Mouse (Mus musculus) MEL (cell line): ENCODE results near the gene Gm45234. TPM values are rescaled to one million over a fixed set of nuclear protein-coding genes. Genes with fewer than 3 reads are reported as not detected.

Experiments
- DNase-seq: peaks from one replicate; pipeline ENCODE4 v3.0.0; 2011; ENCODE audit warnings: low read depth, low spot score
- H3K27ac ChIP-seq: 2 replicates; pipeline ENCODE4 v1.5.1; 2012; ENCODE audit warnings: low read depth, mild to moderate bottlenecking, control low read depth, low read length, moderate library complexity; ENCODE audit not compliant: control insufficient read depth
- H3K27me3 ChIP-seq, 2 experiments: fragments of 150-350 bp in 1 of 2; sonication (generic) in 1 of 2; 2 replicates each; pipeline ENCODE4 v1.6.1; 2012; ENCODE audit warnings: low read length in 2 of 2, mild to moderate bottlenecking in 2 of 2, improper control_type of control experiment in 1 of 2, moderate library complexity in 1 of 2; ENCODE audit not compliant: insufficient read depth in 2 of 2, control insufficient read depth in 1 of 2
- H3K36me3 ChIP-seq, 2 experiments: 2 replicates each; pipeline ENCODE4 v1.6.1; 2012 to 2014; ENCODE audit warnings: low read length in 2 of 2, improper control_type of control experiment in 1 of 2, inconsistent platforms in 1 of 2, mild to moderate bottlenecking in 1 of 2; ENCODE audit not compliant: insufficient read depth in 2 of 2, control insufficient read depth in 1 of 2
- H3K4me1 ChIP-seq, 2 experiments: fragments of 150-350 bp in 1 of 2; sonication (generic) in 1 of 2; 2 replicates each; pipeline ENCODE4 v1.6.1; 2012; ENCODE audit warnings: low read length in 2 of 2, improper control_type of control experiment in 1 of 2, mild to moderate bottlenecking in 1 of 2; ENCODE audit not compliant: insufficient read depth in 2 of 2, control insufficient read depth in 1 of 2
- H3K4me3 ChIP-seq, 2 experiments: fragments of 150-350 bp in 1 of 2; sonication (generic) in 1 of 2; 2 replicates each; pipeline ENCODE4 v1.5.1; 2012; ENCODE audit warnings: low read depth in 2 of 2, low read length in 2 of 2, mild to moderate bottlenecking in 2 of 2, moderate library complexity in 2 of 2, control low read depth in 1 of 2, improper control_type of control experiment in 1 of 2; ENCODE audit not compliant: control insufficient read depth in 1 of 2, insufficient read depth in 1 of 2
- H3K79me2 ChIP-seq: 2 replicates; pipeline ENCODE4 v1.6.1; 2012; ENCODE audit warnings: mild to moderate bottlenecking, low read length, moderate library complexity; ENCODE audit not compliant: control insufficient read depth, poor library complexity, insufficient read depth
- H3K9ac ChIP-seq: 2 replicates; pipeline ENCODE4 v1.6.1; 2012; ENCODE audit warnings: low read depth, mild to moderate bottlenecking, control low read depth, low read length, moderate library complexity; ENCODE audit not compliant: control insufficient read depth, poor library complexity, severe bottlenecking
- H3K9me3 ChIP-seq: fragments of 150-350 bp; sonication (generic); replicated peaks from 2 replicates; pipeline ENCODE4 v1.6.1; 2012; ENCODE audit warnings: mild to moderate bottlenecking, low read length, improper control_type of control experiment, moderate library complexity; ENCODE audit not compliant: insufficient read depth
- BHLHE40 ChIP-seq: IDR thresholded peaks from 2 replicates; pipeline ENCODE4 v1.6.1; 2012; ENCODE audit warnings: low read depth, mild to moderate bottlenecking, inconsistent platforms, low read length, improper control_type of control experiment, borderline replicate concordance
- CHD1 ChIP-seq: IDR thresholded peaks from 2 replicates; pipeline ENCODE4 v1.6.1; 2012; ENCODE audit warnings: low read depth, mild to moderate bottlenecking, inconsistent platforms, low read length, improper control_type of control experiment
- CHD2 ChIP-seq: IDR thresholded peaks from 2 replicates; pipeline ENCODE4 v1.6.1; 2011; ENCODE audit warnings: low read length, improper control_type of control experiment
- CTCF ChIP-seq, 3 experiments: IDR thresholded peaks in 2 of 3; conservative IDR thresholded peaks in 1 of 3; 2 replicates each; pipeline ENCODE4 v1.5.1; 2011 to 2012; ENCODE audit warnings: low read length in 3 of 3, low read depth in 2 of 3, mild to moderate bottlenecking in 2 of 3, improper control_type of control experiment in 1 of 3, inconsistent platforms in 1 of 3, mixed read lengths in 1 of 3, moderate library complexity in 1 of 3; ENCODE audit not compliant: control insufficient read depth in 1 of 3, insufficient read depth in 1 of 3, poor library complexity in 1 of 3, severe bottlenecking in 1 of 3
- ELF1 ChIP-seq: IDR thresholded peaks from 2 replicates; pipeline ENCODE4 v1.6.1; 2014; ENCODE audit warnings: low read depth, mild to moderate bottlenecking, inconsistent platforms, low read length, improper control_type of control experiment, moderate library complexity
- ETS1 ChIP-seq: IDR thresholded peaks from 2 replicates; pipeline ENCODE4 v1.6.1; 2012; ENCODE audit warnings: low read depth, mild to moderate bottlenecking, inconsistent platforms, low read length, improper control_type of control experiment, moderate library complexity
- GABPA ChIP-seq: IDR thresholded peaks from 2 replicates; pipeline ENCODE4 v1.6.1; 2012; ENCODE audit warnings: low read depth, mild to moderate bottlenecking, inconsistent platforms, low read length, improper control_type of control experiment, moderate library complexity
- GATA1 ChIP-seq: IDR thresholded peaks from 2 replicates; pipeline ENCODE4 v1.6.1; 2011; ENCODE audit warnings: low read depth, low read length, improper control_type of control experiment
- HCFC1 ChIP-seq: IDR thresholded peaks from 2 replicates; pipeline ENCODE4 v1.6.1; 2012; ENCODE audit warnings: low read depth, mild to moderate bottlenecking, inconsistent platforms, low read length, improper control_type of control experiment, moderate library complexity
- MAFK ChIP-seq: IDR thresholded peaks from 2 replicates; pipeline ENCODE4 v1.6.1; 2011; ENCODE audit warnings: low read depth, mild to moderate bottlenecking, low read length, improper control_type of control experiment, borderline replicate concordance
- MAX ChIP-seq: IDR thresholded peaks from 2 replicates; pipeline ENCODE4 v1.6.1; 2011; ENCODE audit warnings: low read length, improper control_type of control experiment
- MAZ ChIP-seq: IDR thresholded peaks from 2 replicates; pipeline ENCODE4 v1.6.1; 2012; ENCODE audit warnings: low read depth, mild to moderate bottlenecking, inconsistent platforms, low read length, improper control_type of control experiment
- MEF2A ChIP-seq: IDR thresholded peaks from 2 replicates; pipeline ENCODE4 v1.6.1; 2014; ENCODE audit warnings: low read depth, mild to moderate bottlenecking, inconsistent platforms, low read length, improper control_type of control experiment; ENCODE audit not compliant: poor library complexity, insufficient replicate concordance, severe bottlenecking; ENCODE audit errors: extremely low read depth
- MXI1 ChIP-seq: IDR thresholded peaks from 2 replicates; pipeline ENCODE4 v1.6.1; 2011; ENCODE audit warnings: mild to moderate bottlenecking, low read depth, low read length, improper control_type of control experiment
- MYC ChIP-seq: IDR thresholded peaks from 2 replicates; pipeline ENCODE4 v1.6.1; 2011; ENCODE audit warnings: low read depth, mild to moderate bottlenecking, low read length, improper control_type of control experiment, moderate library complexity
- NRF1 ChIP-seq: IDR thresholded peaks from 2 replicates; pipeline ENCODE4 v1.6.1; 2014; ENCODE audit warnings: low read depth, mild to moderate bottlenecking, inconsistent platforms, low read length, improper control_type of control experiment, moderate library complexity; ENCODE audit not compliant: poor library complexity, insufficient read depth, severe bottlenecking
- POLR2A ChIP-seq, 2 experiments: IDR thresholded peaks; 2 replicates each; pipeline ENCODE4 v1.6.1; 2011 to 2012; ENCODE audit warnings: low read length in 2 of 2, mild to moderate bottlenecking in 2 of 2, control low read depth in 1 of 2, improper control_type of control experiment in 1 of 2, low read depth in 1 of 2, moderate library complexity in 1 of 2; ENCODE audit not compliant: control insufficient read depth in 1 of 2, insufficient read depth in 1 of 2, poor library complexity in 1 of 2
- POLR2AphosphoS2 ChIP-seq: IDR thresholded peaks from 2 replicates; pipeline ENCODE4 v1.6.1; 2011; ENCODE audit warnings: low read length, improper control_type of control experiment
- SIN3A ChIP-seq: IDR thresholded peaks from 2 replicates; pipeline ENCODE4 v1.6.1; 2012; ENCODE audit warnings: low read length, improper control_type of control experiment, inconsistent platforms
- TBP ChIP-seq: IDR thresholded peaks from 2 replicates; pipeline ENCODE4 v1.8.0; 2011; ENCODE audit warnings: low read depth, low read length, improper control_type of control experiment
- TCF12 ChIP-seq: IDR thresholded peaks from 2 replicates; pipeline ENCODE4 v1.6.1; 2014; ENCODE audit warnings: low read depth, mild to moderate bottlenecking, inconsistent platforms, low read length, improper control_type of control experiment, moderate library complexity
- USF1 ChIP-seq: IDR thresholded peaks from 2 replicates; pipeline ENCODE4 v1.6.1; 2014; ENCODE audit warnings: low read depth, mild to moderate bottlenecking, inconsistent platforms, low read length, improper control_type of control experiment, moderate library complexity
- USF2 ChIP-seq, 2 experiments: IDR thresholded peaks; 2 replicates each; pipeline ENCODE4 v1.6.1; 2011 to 2012; ENCODE audit warnings: improper control_type of control experiment in 2 of 2, low read length in 2 of 2, borderline replicate concordance in 1 of 2, inconsistent platforms in 1 of 2, low read depth in 1 of 2, mild to moderate bottlenecking in 1 of 2; ENCODE audit not compliant: insufficient read depth in 1 of 2
- ZMIZ1 ChIP-seq: IDR thresholded peaks from 2 replicates; pipeline ENCODE4 v1.6.1; 2012; ENCODE audit warnings: low read depth, mild to moderate bottlenecking, inconsistent platforms, low read length, improper control_type of control experiment, moderate library complexity
- ZNF384 ChIP-seq: IDR thresholded peaks from 2 replicates; pipeline ENCODE4 v1.6.1; 2012; ENCODE audit warnings: low read depth, mild to moderate bottlenecking, inconsistent platforms, low read length, improper control_type of control experiment
- polyA plus RNA-seq, 2 experiments: library from polyadenylated mRNA; stranded (reverse) in 1 of 2; unstranded in 1 of 2; fragments of >175 nt in 1 of 2; fragments of >200 nt in 1 of 2; gene quantifications; 2 replicates each; pipeline versions ENCODE4 v1.2.1 to v1.2.4; 2012; ENCODE audit warnings: low replicate concordance in 2 of 2, low read depth in 1 of 2; ENCODE audit not compliant: insufficient read length in 2 of 2, insufficient read depth in 1 of 2, missing spikeins in 1 of 2
- total RNA-seq: library from RNA; depleted of rRNA; stranded (reverse); fragments of 300-350 nt; gene quantifications from 2 replicates; pipeline ENCODE4 v1.2.3, GENCODE M21; 2012

Gene Gm45234
- total and polyA plus RNA-seq, 3 experiments: 0.15 TPM; not detected in 2

DNA sequence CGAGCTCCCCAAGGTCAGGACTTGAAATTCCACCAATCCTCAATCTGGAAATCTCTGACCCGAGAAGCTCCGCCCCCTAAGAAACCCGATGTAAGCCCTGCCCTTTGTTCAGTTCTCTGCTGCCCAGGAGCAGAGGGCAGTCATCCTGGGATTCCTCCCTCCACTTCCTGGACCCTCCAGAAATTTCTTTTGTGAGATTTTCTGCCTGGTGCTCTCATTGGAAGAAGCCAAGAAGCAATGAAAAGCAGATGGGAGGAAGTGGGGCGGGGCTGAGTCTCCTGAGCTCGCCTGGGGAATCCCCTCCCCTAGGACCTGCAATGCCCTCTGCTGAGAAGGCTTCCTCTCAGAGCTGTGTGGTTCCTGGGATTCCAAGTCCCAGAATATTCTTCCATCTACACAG, 26.6 kb upstream of the Gm45234 start:
- no peak for TF ChIP-seq GATA1
- no peak for TF ChIP-seq CTCF (IDR thresholded peaks at IDR 0.05 in 2 of 3, conservative IDR thresholded peaks at IDR 0.05 in 1 of 3; ENCODE audit: control insufficient read depth in 1 of 3, insufficient read depth in 1 of 3, low read depth in 2 of 3, low read length in 3 of 3, poor library complexity in 1 of 3, severe bottlenecking in 1 of 3)
- no peak for TF ChIP-seq USF2 (IDR thresholded peaks at IDR 0.05; ENCODE audit: borderline replicate concordance in 1 of 2, insufficient read depth in 1 of 2, low read depth in 1 of 2, low read length in 2 of 2)
- no peak for TF ChIP-seq CHD1
- TF ChIP-seq MYC: no peak
- no peak for TF ChIP-seq MEF2A
- no peak for TF ChIP-seq ZMIZ1
- no peak for TF ChIP-seq MAFK
- no peak for TF ChIP-seq POLR2AphosphoS2
- TF ChIP-seq HCFC1: no peak
- Histone ChIP-seq H3K4me3 (peak overlapping the region; percentile 45 to 52), H3K9ac (no peak overlapping the region), H3K79me2 (no peaks in the 10 kb centered on the region), H3K27ac (no peak overlapping the region), H3K36me3 (no peaks in the 10 kb centered on the region; a peak in 1 of 4 replicates), H3K27me3 (peaks cover 3 to 5% of the 10 kb centered on the region in 2 experiments; a peak in 3 of 4 replicates), H3K9me3 (no peaks in the 10 kb centered on the region), H3K4me1 (no peaks in the 10 kb centered on the region; a peak in 1 of 4 replicates)
- DNase-seq: peak; percentile 39

DNA sequence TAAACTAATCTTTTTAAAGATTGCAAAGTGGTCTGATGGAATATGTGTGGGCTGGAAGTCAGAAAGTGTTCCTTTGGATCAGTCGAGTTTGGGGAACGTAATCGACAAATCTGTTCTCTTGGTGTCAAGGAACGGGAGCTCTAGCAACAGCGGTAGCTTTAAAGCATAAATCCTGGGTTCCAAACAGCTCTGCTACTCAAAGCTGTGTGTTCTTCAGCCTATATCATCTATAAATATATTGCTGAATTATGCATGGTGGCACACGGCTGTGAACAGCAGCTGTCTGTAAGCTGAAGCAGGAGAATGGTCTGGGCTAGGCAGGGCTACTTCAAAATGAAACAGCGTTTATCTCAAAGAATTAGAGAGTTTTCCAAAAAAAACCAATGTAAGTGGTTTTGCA, 25.1 kb upstream of the Gm45234 start:
- TF ChIP-seq BHLHE40 (no peak), GABPA (no peak), ETS1 (no peak)
- Histone ChIP-seq H3K27me3 (peaks cover 8 to 11% of the 10 kb centered on the region in 2 experiments), H3K79me2 (no peaks in the 10 kb centered on the region), H3K27ac (no peak overlapping the region), H3K36me3 (no peaks in the 10 kb centered on the region), H3K4me3 (no peak overlapping the region), H3K4me1 (no peaks in the 10 kb centered on the region), H3K9me3 (no peaks in the 10 kb centered on the region), H3K9ac (no peak overlapping the region)
- DNase-seq: no peak

GRCm38 (mm10) chr6:124779984-124780416, 24.2 kb upstream of the Gm45234 start:
- no peak overlapping the region for H3K4me3 ChIP-seq
- H3K27ac ChIP-seq: no peak overlapping the region
- no peaks in the 10 kb centered on the region for H3K79me2 ChIP-seq
- H3K9me3 ChIP-seq: no peaks in the 10 kb centered on the region
- H3K4me1 ChIP-seq: no peaks in the 10 kb centered on the region
- no peaks in the 10 kb centered on the region for H3K36me3 ChIP-seq
- H3K27me3 ChIP-seq: peaks cover 9 to 12% of the 10 kb centered on the region in 2 experiments
- DNase-seq: no peak
- H3K9ac ChIP-seq: no peak overlapping the region
- TF ChIP-seq BHLHE40 (no peak), MAX (no peak), MAZ (no peak), ZNF384 (no peak), CHD2 (no peak), TBP (no peak), MYC (no peak), NRF1 (no peak), ELF1 (no peak), MXI1 (no peak), HCFC1 (no peak), POLR2AphosphoS2 (no peak), USF1 (no peak), SIN3A (no peak), POLR2A (IDR thresholded peaks at IDR 0.05; ENCODE audit: control insufficient read depth in 1 of 2, insufficient read depth in 1 of 2, low read depth in 1 of 2, low read length in 2 of 2, poor library complexity in 1 of 2) (no peak), TCF12 (no peak)
